Mouse (Mus musculus) ZHBTc4 (cell line): ENCODE measurements around the gene Fam161b.

Source experiments
- DNase-seq: peaks from one replicate; pipeline ENCODE4 v3.0.0-alpha.2; 2011; ENCODE audit warnings: low read depth, low spot score

Gene Fam161b

GRCm38 (mm10) chr12:84361555-84362489 lies at the start of gene Fam161b, which contains the start of gene Coq6:
Fam161b (minus strand) TSS chr12:84361833.
Coq6 (plus strand) TSS chr12:84361657.
- peak; percentile 98 for DNase-seq

- DNase-seq: peak; percentile 94
Observed at GRCm38 (mm10) chr12:84408819-84409507, 47.3 kb upstream of the Fam161b start, which contains the start of the genes Entpd5 and Bbof1. Entpd5 (minus strand) TSS chr12:84409029. Bbof1 (plus strand) TSS chr12:84409071.

GRCm38 (mm10) chr12:84407874-84408818 lies 46.5 kb upstream of the Fam161b start:
- peak; percentile 20 for DNase-seq

- DNase-seq: peak; percentile 56
Observed at GRCm38 (mm10) chr12:84407259-84407658, 45.6 kb upstream of the Fam161b start.

- DNase-seq: no peak
Observed at GRCm38 (mm10) chr12:84404541-84404940, 42.9 kb upstream of the Fam161b start.

GRCm38 (mm10) chr12:84402923-84403322 lies 41.3 kb upstream of the Fam161b start:
- no peak for DNase-seq

GRCm38 (mm10) chr12:84400653-84401052 lies 39.0 kb upstream of the Fam161b start:
- DNase-seq: no peak

GRCm38 (mm10) chr12:84400068-84400467 lies 38.4 kb upstream of the Fam161b start:
- DNase-seq: no peak

GRCm38 (mm10) chr12:84399663-84400062 lies 38.0 kb upstream of the Fam161b start:
- DNase-seq: no peak

GRCm38 (mm10) chr12:84399135-84399534 lies 37.5 kb upstream of the Fam161b start:
- DNase-seq: no peak

- no peak for DNase-seq
Observed at GRCm38 (mm10) chr12:84398629-84399028, 37.0 kb upstream of the Fam161b start.

- no peak for DNase-seq
Observed at GRCm38 (mm10) chr12:84397685-84398084, 36.1 kb upstream of the Fam161b start.

- no peak for DNase-seq
Observed at GRCm38 (mm10) chr12:84396947-84397679, 35.5 kb upstream of the Fam161b start.

GRCm38 (mm10) chr12:84393847-84394246 lies 32.2 kb upstream of the Fam161b start:
- DNase-seq: no peak

GRCm38 (mm10) chr12:84392681-84393080 lies 31.0 kb upstream of the Fam161b start:
- DNase-seq: no peak

- no peak for DNase-seq
Observed at GRCm38 (mm10) chr12:84390336-84390735, 28.7 kb upstream of the Fam161b start.

- DNase-seq: peak; percentile 53
Observed at GRCm38 (mm10) chr12:84388774-84389400, 27.3 kb upstream of the Fam161b start.

- DNase-seq: no peak
Observed at GRCm38 (mm10) chr12:84388097-84388496, 26.5 kb upstream of the Fam161b start.

- no peak for DNase-seq
Observed at GRCm38 (mm10) chr12:84385408-84385807, 23.8 kb upstream of the Fam161b start.

GRCm38 (mm10) chr12:84384644-84385081 lies 23.0 kb upstream of the Fam161b start:
- no peak for DNase-seq
